Mouse (Mus musculus) limb, embryonic 14.5 days (tissue): Measurements from ENCODE around the gene Lin28a. TPM values are rescaled to one million over a fixed set of nuclear protein-coding genes. Genes with fewer than 3 reads are reported as not detected.

ENCODE experiments used
- ATAC-seq: fragments of 200-750 bp; cut with Nextera tagmentation; 2 replicates; pipeline ENCODE4 v1.8.0; 2017; ENCODE audit warnings: low read depth, moderate number of reproducible peaks, moderate TSS enrichment; ENCODE audit not compliant: low FRiP score
- DNase-seq: peaks from one replicate; pipeline ENCODE4 v3.0.0-alpha.2; 2015; ENCODE audit warnings: low spot score
- H3K27ac ChIP-seq: fragments of 300-500 bp; sonication (generic); replicated peaks from 2 replicates; pipeline ENCODE4 v1.5.1; 2014; ENCODE audit warnings: low read depth, mild to moderate bottlenecking, low read length, moderate library complexity, mixed read lengths
- H3K27me3 ChIP-seq: fragments of 300-500 bp; sonication (generic); 2 replicates; pipeline ENCODE4 v1.6.1; 2014; ENCODE audit warnings: low read length, mixed read lengths; ENCODE audit not compliant: control insufficient read depth, insufficient read depth
- H3K36me3 ChIP-seq: fragments of 300-500 bp; sonication (generic); 2 replicates; pipeline ENCODE4 v1.6.1; 2014; ENCODE audit warnings: mild to moderate bottlenecking, low read length, moderate library complexity, mixed read lengths; ENCODE audit not compliant: control insufficient read depth, insufficient read depth
- H3K4me1 ChIP-seq: fragments of 300-500 bp; sonication (generic); 2 replicates; pipeline ENCODE4 v1.6.1; 2014; ENCODE audit warnings: antibody characterized with exemption, low read length, mixed read lengths; ENCODE audit not compliant: control insufficient read depth, insufficient read depth
- H3K4me2 ChIP-seq: fragments of 300-500 bp; sonication (generic); replicated peaks from 2 replicates; pipeline ENCODE4 v1.6.1; 2014; ENCODE audit warnings: low read depth, mild to moderate bottlenecking, low read length, moderate library complexity; ENCODE audit not compliant: severe bottlenecking
- H3K4me3 ChIP-seq: fragments of 300-500 bp; sonication (generic); replicated peaks from 2 replicates; pipeline ENCODE4 v1.5.1; 2014; ENCODE audit warnings: low read length
- H3K9ac ChIP-seq: fragments of 300-500 bp; sonication (generic); 2 replicates; pipeline ENCODE4 v1.6.1; 2014; ENCODE audit warnings: mild to moderate bottlenecking, low read depth, low read length, moderate library complexity; ENCODE audit not compliant: severe bottlenecking
- H3K9me3 ChIP-seq: fragments of 300-500 bp; sonication (generic); 2 replicates; pipeline ENCODE4 v1.6.1; 2016; ENCODE audit warnings: low read length; ENCODE audit not compliant: control insufficient read depth
- POLR2A ChIP-seq: fragments of 200-500 bp; IDR thresholded peaks from 2 replicates; pipeline ENCODE4 v1.8.0; 2012; ENCODE audit warnings: inconsistent platforms, mild to moderate bottlenecking, moderate library complexity, borderline replicate concordance; ENCODE audit not compliant: insufficient read depth, insufficient read length; ENCODE audit errors: extremely low read depth
- WGBS: fragments of 180-500 bp; shearing (Covaris S2); extraction: QIAGEN DNeasy Blood & Tissue Kit; methylation state at CpG from one replicate; pipeline ENCODE4 v1.1.7; 2014; 5-methylcytosine and 5-hydroxymethylcytosine counted together
- polyA plus RNA-seq, 2 experiments: library from polyadenylated mRNA; depleted of rRNA in 1 of 2; stranded (reverse) in 1 of 2; unstranded in 1 of 2; fragments of >200 nt; fragmentation: Nextera tagmentation in 1 of 2; extraction: Ambion mirVana in 1 of 2; gene quantifications; 2 replicates each; pipeline versions ENCODE4 v1.2.1 to v1.2.3; 2012 to 2014

Lin28a gene
- polyA plus RNA-seq (2012; rRNA removed), result 0.11 and 0.37 TPM in 2 replicates
- polyA plus RNA-seq (2014; fragmentation: Nextera tagmentation; extraction: Ambion mirVana), result 0.07 TPM in 1 of 2 replicates, not detected in the other

GRCm38 (mm10) chr4:134018779-134019145 is at the start of gene Lin28a:
TSS of gene Lin28a (minus strand) at chr4:134018841.
- ATAC-seq (no peak), DNase-seq (no peak)
- Histone ChIP-seq H3K27ac (no peak within 1 kb of the TSS), H3K9ac (no peak within 1 kb of the TSS), H3K9me3 (no peaks in the 10 kb centered on the region), H3K27me3 (peaks cover 28% of the 10 kb centered on the region), H3K4me2 (peak within 1 kb of the TSS; percentile 31), H3K4me3 (peak within 1 kb of the TSS; percentile 19), H3K4me1 (peaks cover 5% of the 10 kb centered on the region; the same call in 1 of the 2 replicates), H3K36me3 (no peaks in the 10 kb centered on the region)
- 0% methylated on average over 9 of the region's 9 CpGs for WGBS
- no peak for TF ChIP-seq POLR2A

- Histone ChIP-seq H3K4me2 (no peak overlapping the region), H3K4me1 (no peaks in the 10 kb centered on the region), H3K27me3 (no peaks in the 10 kb centered on the region), H3K9ac (no peak overlapping the region), H3K4me3 (no peak overlapping the region), H3K36me3 (no peaks in the 10 kb centered on the region), H3K27ac (no peak overlapping the region), H3K9me3 (no peaks in the 10 kb centered on the region)
- no peak for TF ChIP-seq POLR2A
- no peak for ATAC-seq
- 73% methylated on average over 7 of the region's 7 CpGs for WGBS
- no peak for DNase-seq
Measured at GRCm38 (mm10) chr4:134067833-134068544, 49.3 kb upstream of the Lin28a start.

DNA sequence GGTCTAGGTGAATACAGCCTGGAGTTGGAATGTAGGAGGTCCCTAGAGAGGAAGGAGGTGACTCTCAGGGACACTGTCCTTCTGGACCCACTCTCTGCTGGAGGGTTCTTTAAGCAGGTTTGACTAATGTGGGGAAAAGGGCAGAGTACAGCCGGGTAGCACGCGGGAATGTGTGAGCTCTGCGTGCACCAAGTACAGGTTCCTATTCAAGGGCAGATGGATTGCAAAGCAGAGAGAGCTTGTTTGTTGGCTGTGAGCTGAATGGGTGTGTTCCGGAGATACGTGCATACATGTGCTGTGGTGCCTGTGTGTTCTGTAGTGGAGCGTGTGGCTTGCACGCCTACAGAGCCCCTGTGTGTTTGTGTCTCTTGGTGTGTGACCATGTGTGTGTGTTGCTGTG is 48.7 kb upstream of the Lin28a start:
- Histone ChIP-seq H3K27ac (no peak overlapping the region), H3K4me1 (no peaks in the 10 kb centered on the region), H3K9ac (no peak overlapping the region), H3K4me3 (no peak overlapping the region), H3K36me3 (no peaks in the 10 kb centered on the region), H3K9me3 (no peaks in the 10 kb centered on the region), H3K27me3 (no peaks in the 10 kb centered on the region), H3K4me2 (no peak overlapping the region)
- no peak for TF ChIP-seq POLR2A
- no peak for DNase-seq
- WGBS, result 96% methylated on average over 8 of the region's 8 CpGs
- ATAC-seq, result no peak

- no peak for DNase-seq
- no peaks in the 10 kb centered on the region for H3K9me3 ChIP-seq
- TF ChIP-seq POLR2A, result no peak
- no peak for ATAC-seq
- no peaks in the 10 kb centered on the region for H3K36me3 ChIP-seq
- H3K9ac ChIP-seq, result no peak overlapping the region
- H3K27me3 ChIP-seq, result no peaks in the 10 kb centered on the region
- H3K4me3 ChIP-seq, result no peak overlapping the region
- no peaks in the 10 kb centered on the region for H3K4me1 ChIP-seq
- no peak overlapping the region for H3K4me2 ChIP-seq
- WGBS, result 21% methylated on average over 22 of the region's 23 CpGs
- no peak overlapping the region for H3K27ac ChIP-seq
Measured at GRCm38 (mm10) chr4:134065431-134066004, 46.9 kb upstream of the Lin28a start.

- Histone ChIP-seq H3K4me2 (no peak overlapping the region), H3K27ac (no peak overlapping the region), H3K36me3 (no peaks in the 10 kb centered on the region), H3K4me1 (no peaks in the 10 kb centered on the region), H3K9ac (no peak overlapping the region), H3K9me3 (no peaks in the 10 kb centered on the region), H3K27me3 (no peaks in the 10 kb centered on the region), H3K4me3 (no peak overlapping the region)
- no peak for TF ChIP-seq POLR2A
- no peak for ATAC-seq
- DNase-seq, result no peak
- 63% methylated on average over 8 of the region's 8 CpGs for WGBS
Measured at GRCm38 (mm10) chr4:134062561-134062960, 43.9 kb upstream of the Lin28a start.
